Mouse (Mus musculus): ENCODE results near the gene Zbtb25. TPM values are rescaled to one million over a fixed set of nuclear protein-coding genes. Genes with fewer than 3 reads are reported as not detected.

Zbtb25 gene
- polyA plus RNA-seq, 1 experiment from 2014 or later, result 27.0 TPM

- no peak for DNase-seq (ENCODE audit: low spot score)
Measured at GRCm38 (mm10) chr12:76299361-76299906, 70.0 kb downstream of the Zbtb25 start.

GRCm38 (mm10) chr12:76297830-76298229 is 71.6 kb downstream of the Zbtb25 start:
- DNase-seq (ENCODE audit: low spot score), result no peak

Other genes starting within 250 kb of the Zbtb25 start
- gene Esr2, start 192.3 kb downstream of the Zbtb25 start, polyA plus RNA-seq (2015; fragmentation: Nextera tagmentation; extraction: Ambion mirVana), result 0.05 TPM in 1 of 2 replicates, not detected in the other
- gene Tex21, start 122.9 kb downstream of the Zbtb25 start, polyA plus RNA-seq (2015; fragmentation: Nextera tagmentation; extraction: Ambion mirVana), result 0.06 TPM in 1 of 2 replicates, not detected in the other
- gene Mthfd1, start 114.3 kb downstream of the Zbtb25 start, polyA plus RNA-seq (2015; fragmentation: Nextera tagmentation; extraction: Ambion mirVana), result 57.6 and 65.8 TPM in 2 replicates
- gene Akap5, start 44.7 kb downstream of the Zbtb25 start, polyA plus RNA-seq (2015; fragmentation: Nextera tagmentation; extraction: Ambion mirVana), result 0.21 and 0.38 TPM in 2 replicates
- 13.9 and 15.5 TPM in 2 replicates for gene Zbtb1, start 664 bp upstream of the Zbtb25 start, polyA plus RNA-seq (2015; fragmentation: Nextera tagmentation; extraction: Ambion mirVana)
- gene Hspa2, start 34.6 kb upstream of the Zbtb25 start, polyA plus RNA-seq (2015; fragmentation: Nextera tagmentation; extraction: Ambion mirVana), result 3.5 and 4.2 TPM in 2 replicates
- 0.26 and 0.32 TPM in 2 replicates for gene Ppp1r36, start 47.9 kb upstream of the Zbtb25 start, polyA plus RNA-seq (2015; fragmentation: Nextera tagmentation; extraction: Ambion mirVana)
- 3.3 and 4.7 TPM in 2 replicates for gene Plekhg3, start 161.3 kb upstream of the Zbtb25 start, polyA plus RNA-seq (2015; fragmentation: Nextera tagmentation; extraction: Ambion mirVana)